Mouse (Mus musculus): ENCODE measurements around the gene Exosc3.
"Not testable (repeated sequence)": the region's sequence is repeated elsewhere in the genome, so short reads cannot be mapped to it uniquely, and the experiment has no call there.

The Exosc3 gene

GRCm38 (mm10) chr4:45342286-45343155 lies at the start of gene Exosc3:
Exosc3 (minus strand) TSS chr4:45342732.
- peak; percentile 73 for DNase-seq

GRCm38 (mm10) chr4:45392099-45392498 lies 49.6 kb upstream of the Exosc3 start:
- DNase-seq = no peak

GRCm38 (mm10) chr4:45387296-45387695 lies 44.8 kb upstream of the Exosc3 start:
- DNase-seq = not testable (repeated sequence)

- not testable (repeated sequence) for DNase-seq
These were observed 39.6 kb upstream of the Exosc3 start for GRCm38 (mm10) chr4:45382133-45382532.

GRCm38 (mm10) chr4:45380903-45381580 lies 38.5 kb upstream of the Exosc3 start:
- DNase-seq = not testable (repeated sequence)

- DNase-seq = peak; percentile 19
These were observed 34.0 kb upstream of the Exosc3 start for GRCm38 (mm10) chr4:45376573-45376972.

GRCm38 (mm10) chr4:45374879-45375278 lies 32.3 kb upstream of the Exosc3 start:
- peak; percentile 55 for DNase-seq

- DNase-seq = no peak
These were observed 28.7 kb upstream of the Exosc3 start for GRCm38 (mm10) chr4:45371261-45371660.

GRCm38 (mm10) chr4:45356653-45357052 lies 14.1 kb upstream of the Exosc3 start:
- DNase-seq = no peak

GRCm38 (mm10) chr4:45341669-45342249 lies 773 bp downstream of the Exosc3 start, which contains the start of gene Dcaf10:
Dcaf10 (plus strand) TSS chr4:45342101.
- peak; percentile 97 for DNase-seq

- no peak for DNase-seq
These were observed 1.3 kb downstream of the Exosc3 start for GRCm38 (mm10) chr4:45341226-45341625.

GRCm38 (mm10) chr4:45332466-45332865 lies 10.1 kb downstream of the Exosc3 start:
- no peak for DNase-seq

- DNase-seq = peak; percentile 24
These were observed 11.4 kb downstream of the Exosc3 start for GRCm38 (mm10) chr4:45331139-45331538.

GRCm38 (mm10) chr4:45320159-45320816 lies 22.2 kb downstream of the Exosc3 start:
- DNase-seq = peak; percentile 90

- DNase-seq = no peak
These were observed 31.5 kb downstream of the Exosc3 start for GRCm38 (mm10) chr4:45311056-45311455.

- no peak for DNase-seq
These were observed 33.9 kb downstream of the Exosc3 start for GRCm38 (mm10) chr4:45308606-45309005.

GRCm38 (mm10) chr4:45308046-45308445 lies 34.5 kb downstream of the Exosc3 start:
- peak; percentile 41 for DNase-seq

GRCm38 (mm10) chr4:45305536-45305935 lies 37.0 kb downstream of the Exosc3 start:
- no peak for DNase-seq

- DNase-seq = peak; percentile 81
These were observed 45.6 kb downstream of the Exosc3 start, which contains the start of gene Trmt10b for GRCm38 (mm10) chr4:45296662-45297564. Trmt10b (plus strand) TSS chr4:45297127.

GRCm38 (mm10) chr4:45287906-45288305 lies 54.6 kb downstream of the Exosc3 start:
- no peak for DNase-seq

- DNase-seq = peak; percentile 31
These were observed 56.2 kb downstream of the Exosc3 start for GRCm38 (mm10) chr4:45286318-45286717.
